Mouse (Mus musculus) limb, embryonic 10.5 days (tissue): ENCODE measurements at regions not wholly inside any gene's neighbourhood (a gene's known extent, or its start where the extent isn't known, plus 50 kb on each side); places are given as distances from the start of the nearest gene placed in this dataset.

Experiments
- DNase-seq: peaks from one replicate; pipeline ENCODE4 v3.0.0-alpha.2; 2017; ENCODE audit warnings: low spot score
- H3K27ac ChIP-seq: fragments of 300-500 bp; sonication (generic); 2 replicates; pipeline ENCODE4 v1.5.1; 2016; ENCODE audit warnings: mild to moderate bottlenecking
- H3K27me3 ChIP-seq: fragments of 300-500 bp; sonication (generic); 2 replicates; pipeline ENCODE4 v1.6.1; 2016; ENCODE audit warnings: low read depth, mild to moderate bottlenecking; ENCODE audit not compliant: poor library complexity, severe bottlenecking
- H3K36me3 ChIP-seq: fragments of 300-500 bp; sonication (generic); 2 replicates; pipeline ENCODE4 v1.6.1; 2016; ENCODE audit warnings: mild to moderate bottlenecking, moderate library complexity
- H3K4me1 ChIP-seq: fragments of 300-500 bp; sonication (generic); 2 replicates; pipeline ENCODE4 v1.6.1; 2016
- H3K4me3 ChIP-seq: fragments of 300-500 bp; sonication (generic); 2 replicates; pipeline ENCODE4 v1.5.1; 2016; ENCODE audit warnings: mild to moderate bottlenecking, moderate library complexity
- H3K9me3 ChIP-seq: fragments of 300-500 bp; sonication (generic); replicated peaks from 2 replicates; pipeline ENCODE4 v1.6.1; 2016; ENCODE audit warnings: mild to moderate bottlenecking
- WGBS: fragments of 180-500 bp; shearing (Covaris S2); methylation state at CpG from one replicate; pipeline ENCODE4 v1.1.7; 2016; 5-methylcytosine and 5-hydroxymethylcytosine counted together

DNA sequence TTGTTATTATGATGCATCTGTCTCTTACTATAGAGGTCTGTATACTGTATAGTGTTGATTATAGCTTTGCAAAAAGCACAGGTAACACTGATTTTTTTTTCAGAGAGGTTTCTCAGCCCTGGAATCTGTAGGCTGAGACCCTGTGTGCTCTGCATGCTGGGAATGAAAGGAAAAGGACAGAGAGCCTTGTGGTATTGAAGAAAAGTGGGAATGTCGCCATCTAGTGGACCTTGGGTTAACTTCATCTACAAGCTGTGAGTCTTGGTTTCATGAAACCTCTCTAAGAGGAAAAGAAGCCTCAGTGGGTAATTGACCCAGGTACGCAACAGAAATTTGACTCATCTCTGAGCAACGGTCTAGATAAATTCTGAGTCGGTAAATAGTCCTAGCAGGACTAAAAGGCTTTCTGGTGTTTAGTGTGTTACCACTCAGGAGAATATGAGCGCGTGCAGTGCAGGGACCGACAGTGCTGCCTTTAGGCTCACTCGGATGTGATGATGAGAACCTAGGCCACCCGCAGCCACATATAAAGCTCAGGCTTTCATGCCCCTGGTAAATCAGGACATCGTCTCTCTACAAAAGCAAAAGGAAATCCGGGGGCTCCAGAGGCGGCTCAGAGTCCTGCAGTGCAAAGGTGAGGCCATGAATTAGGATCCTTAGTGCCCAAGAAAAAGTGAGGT is 75.9 kb upstream of the Nmur2 start:
- Histone ChIP-seq H3K36me3 (no peaks in the 10 kb centered on the region), H3K4me3 (no peak overlapping the region), H3K27me3 (no peaks in the 10 kb centered on the region), H3K4me1 (no peaks in the 10 kb centered on the region), H3K27ac (no peak overlapping the region), H3K9me3 (no peaks in the 10 kb centered on the region)
- WGBS = 47% methylated on average over 12 of the region's 12 CpGs
- peak; percentile 44 for DNase-seq

DNA sequence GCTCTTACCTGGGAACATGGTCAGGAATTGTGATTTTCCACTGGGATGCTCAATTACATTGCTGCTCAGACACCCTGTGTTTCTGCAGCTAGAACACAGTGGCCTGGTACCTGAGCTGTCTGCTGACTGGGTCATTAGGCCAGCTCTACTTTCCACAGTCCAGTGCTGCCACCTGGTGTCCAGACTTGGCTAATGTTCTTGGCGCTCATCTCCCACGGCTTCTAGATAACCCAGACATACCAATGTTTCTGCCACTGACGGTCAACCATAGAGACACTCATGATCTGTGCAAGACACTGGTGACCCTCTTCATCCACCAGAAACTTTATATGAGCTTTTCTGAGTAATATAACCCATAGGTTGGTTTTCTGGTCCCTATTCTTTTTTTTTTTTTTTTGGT is 67.1 kb upstream of the Nmur2 start:
- Histone ChIP-seq H3K27me3 (no peaks in the 10 kb centered on the region), H3K4me1 (no peaks in the 10 kb centered on the region), H3K36me3 (no peaks in the 10 kb centered on the region), H3K27ac (no peak overlapping the region), H3K4me3 (no peak overlapping the region), H3K9me3 (no peaks in the 10 kb centered on the region)
- WGBS = 20% methylated on average over 3 of the region's 3 CpGs
- DNase-seq = peak; percentile 85

GRCm38 (mm10) chr11:56105632-56106031 is 64.8 kb upstream of the Nmur2 start:
- Histone ChIP-seq H3K27me3 (no peaks in the 10 kb centered on the region), H3K36me3 (no peaks in the 10 kb centered on the region), H3K27ac (no peak overlapping the region), H3K4me1 (no peaks in the 10 kb centered on the region), H3K4me3 (no peak overlapping the region), H3K9me3 (no peaks in the 10 kb centered on the region)
- DNase-seq = peak; percentile 52
- 50% methylated on average over 4 of the region's 4 CpGs for WGBS

DNA sequence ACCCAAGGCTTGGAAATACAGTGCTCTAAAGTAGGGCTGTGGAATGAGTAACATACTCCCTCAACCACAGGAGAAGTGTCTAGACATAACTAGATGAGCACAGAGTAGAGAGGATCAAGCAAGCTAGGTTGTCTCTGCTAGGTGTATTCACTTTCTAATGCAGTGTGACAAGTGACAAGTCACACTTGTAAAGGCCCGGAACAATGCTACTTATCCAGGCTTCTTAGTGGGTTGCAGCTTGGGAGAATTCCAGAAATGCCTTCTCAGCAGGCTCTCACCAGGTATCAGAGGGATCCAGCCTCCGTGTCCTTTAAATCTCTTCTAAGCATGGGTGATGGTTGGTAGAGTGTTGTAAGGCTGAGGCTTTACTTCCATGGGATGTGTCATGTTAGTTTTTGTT is 52.1 kb upstream of the Nmur2 start:
- WGBS = 63% methylated on average over 2 of the region's 2 CpGs
- no peak for DNase-seq
- Histone ChIP-seq H3K4me3 (no peak overlapping the region), H3K9me3 (no peaks in the 10 kb centered on the region), H3K4me1 (no peaks in the 10 kb centered on the region), H3K27me3 (no peaks in the 10 kb centered on the region), H3K36me3 (no peaks in the 10 kb centered on the region), H3K27ac (no peak overlapping the region)
